Mouse (Mus musculus) hindbrain, embryonic 13.5 days (tissue): ENCODE results near the gene Ppil4. TPM values are rescaled to one million over a fixed set of nuclear protein-coding genes. Genes with fewer than 3 reads are reported as not detected.
A peak's percentile ranks its signal among the peaks of the same experiment; 100 is the strongest.
"Not testable (repeated sequence)": the region's sequence is repeated elsewhere in the genome, so short reads cannot be mapped to it uniquely, and the experiment has no call there.

Experiments
- ATAC-seq: fragments of 200-750 bp; cut with Nextera tagmentation; 2 replicates; pipeline ENCODE4 v1.8.0; 2017; ENCODE audit warnings: moderate TSS enrichment; ENCODE audit not compliant: low FRiP score
- H3K27ac ChIP-seq: fragments of 300-500 bp; sonication (generic); 2 replicates; pipeline ENCODE4 v1.5.1; 2015; ENCODE audit warnings: inconsistent platforms, mild to moderate bottlenecking, moderate library complexity
- H3K27me3 ChIP-seq: fragments of 300-500 bp; sonication (generic); 2 replicates; pipeline ENCODE4 v1.6.1; 2015; ENCODE audit warnings: mild to moderate bottlenecking, inconsistent platforms
- H3K36me3 ChIP-seq: fragments of 300-500 bp; sonication (generic); 2 replicates; pipeline ENCODE4 v1.6.1; 2015; ENCODE audit warnings: mild to moderate bottlenecking, inconsistent platforms
- H3K4me1 ChIP-seq: fragments of 300-500 bp; sonication (generic); replicated peaks from 2 replicates; pipeline ENCODE4 v1.6.1; 2015; ENCODE audit warnings: inconsistent platforms
- H3K4me2 ChIP-seq: fragments of 300-500 bp; sonication (generic); 2 replicates; pipeline ENCODE4 v1.6.1; 2015; ENCODE audit warnings: inconsistent platforms, mild to moderate bottlenecking, moderate library complexity
- H3K4me3 ChIP-seq: fragments of 300-500 bp; sonication (generic); 2 replicates; pipeline ENCODE4 v1.5.1; 2015; ENCODE audit warnings: mild to moderate bottlenecking, inconsistent platforms
- H3K9ac ChIP-seq: fragments of 300-500 bp; sonication (generic); 2 replicates; pipeline ENCODE4 v1.6.1; 2015; ENCODE audit warnings: mild to moderate bottlenecking, inconsistent platforms
- H3K9me3 ChIP-seq: fragments of 300-500 bp; sonication (generic); 2 replicates; pipeline ENCODE4 v1.6.1; 2016; ENCODE audit warnings: inconsistent platforms
- WGBS: fragments of 180-500 bp; shearing (Covaris S2); methylation state at CpG from one replicate; pipeline ENCODE4 v1.1.7; 2015; 5-methylcytosine and 5-hydroxymethylcytosine counted together
- polyA plus RNA-seq: library from polyadenylated mRNA; unstranded; fragments of >200 nt; fragmentation: Nextera tagmentation; extraction: Ambion mirVana; gene quantifications from 2 replicates; pipeline ENCODE4 v1.2.1, GENCODE M21; 2015

Ppil4 gene
- 49.1 and 49.7 TPM in 2 replicates for polyA plus RNA-seq

GRCm38 (mm10) chr10:7792751-7793385 is at the start of gene Ppil4, which contains the start of gene Ginm1:
TSS of gene Ppil4 (plus strand) at chr10:7792891.
TSS of gene Ginm1 (minus strand) at chr10:7792824.
- under 1% methylated on average over 52 of the region's 52 CpGs for WGBS
- H3K27me3 ChIP-seq = no peaks in the 10 kb centered on the region
- peaks cover 35% of the 10 kb centered on the region for H3K36me3 ChIP-seq
- H3K4me3 ChIP-seq = peak within 1 kb of the TSS; percentile 74
- H3K4me1 ChIP-seq = peaks cover 24% of the 10 kb centered on the region
- peak; percentile 95 for ATAC-seq
- H3K4me2 ChIP-seq = peak within 1 kb of the TSS; percentile 83
- H3K9me3 ChIP-seq = no peaks in the 10 kb centered on the region
- peak within 1 kb of the TSS; percentile 82 for H3K9ac ChIP-seq
- peak within 1 kb of the TSS; percentile 74 for H3K27ac ChIP-seq

DNA sequence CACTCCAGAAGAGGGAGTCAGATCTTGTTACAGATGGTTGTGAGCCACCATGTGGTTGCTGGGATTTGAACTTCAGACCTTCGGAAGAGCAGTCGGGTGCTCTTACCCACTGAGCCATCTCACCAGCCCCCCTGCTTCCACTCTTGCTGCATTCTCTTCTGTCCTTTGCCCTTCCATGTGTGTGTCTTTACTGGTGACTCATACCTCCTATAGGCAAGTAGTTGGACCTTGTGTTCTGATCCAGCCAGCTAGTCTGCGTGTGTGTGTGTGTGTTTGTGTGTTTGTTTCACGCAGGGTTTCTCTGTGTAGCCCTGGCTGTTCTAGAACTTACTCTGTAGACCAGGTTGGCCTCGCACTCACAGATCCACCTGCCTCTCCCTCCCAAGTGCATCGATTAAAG is 47.2 kb upstream of the Ppil4 start:
- 97% methylated on average over 6 of the region's 6 CpGs for WGBS
- not testable (repeated sequence) for H3K9ac ChIP-seq, H3K4me3 ChIP-seq, ATAC-seq, H3K9me3 ChIP-seq, H3K4me2 ChIP-seq, H3K4me1 ChIP-seq, H3K27me3 ChIP-seq, H3K27ac ChIP-seq
- peaks cover 67% of the 10 kb centered on the region for H3K36me3 ChIP-seq

- WGBS = 93% methylated on average over 6 of the region's 6 CpGs
- no peaks in the 10 kb centered on the region for H3K4me1 ChIP-seq
- peaks cover 64% of the 10 kb centered on the region for H3K36me3 ChIP-seq
- H3K4me3 ChIP-seq = no peak overlapping the region
- H3K9ac ChIP-seq = no peak overlapping the region
- no peaks in the 10 kb centered on the region for H3K27me3 ChIP-seq
- H3K27ac ChIP-seq = no peak overlapping the region
- H3K4me2 ChIP-seq = no peak overlapping the region
- no peak for ATAC-seq
- H3K9me3 ChIP-seq = no peaks in the 10 kb centered on the region
Observed at GRCm38 (mm10) chr10:7748752-7749151, 43.9 kb upstream of the Ppil4 start.

- Histone ChIP-seq H3K36me3 (peaks cover 82% of the 10 kb centered on the region), H3K4me3 (no peak overlapping the region), H3K27ac (no peak overlapping the region), H3K9ac (no peak overlapping the region), H3K27me3 (no peaks in the 10 kb centered on the region), H3K4me1 (no peaks in the 10 kb centered on the region), H3K4me2 (no peak overlapping the region), H3K9me3 (no peaks in the 10 kb centered on the region)
- no peak for ATAC-seq
- 98% methylated on average over 2 of the region's 2 CpGs for WGBS
Observed at GRCm38 (mm10) chr10:7757544-7757943, 35.1 kb upstream of the Ppil4 start.

DNA sequence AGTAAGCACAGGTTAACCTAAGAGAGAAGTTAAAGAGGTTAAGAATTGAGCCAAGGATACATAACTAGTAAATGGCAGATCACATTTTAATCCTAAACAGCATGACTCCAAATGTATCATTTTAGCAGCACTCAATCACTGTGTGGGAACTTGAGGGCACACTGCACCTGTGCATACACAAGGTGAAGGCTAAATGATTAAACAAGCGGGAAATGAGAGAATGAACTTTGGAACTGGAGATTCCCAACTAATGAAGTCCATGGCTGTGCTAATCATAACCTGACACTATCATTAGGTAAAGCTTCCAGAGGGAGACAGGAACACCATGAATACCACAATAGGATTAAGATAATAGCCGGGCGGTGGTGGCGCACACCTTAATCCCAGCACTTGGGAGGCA is 20.3 kb upstream of the Ppil4 start:
- no peak overlapping the region for H3K4me3 ChIP-seq
- ATAC-seq = no peak
- 94% methylated on average over 4 of the region's 4 CpGs for WGBS
- H3K9me3 ChIP-seq = no peaks in the 10 kb centered on the region
- no peaks in the 10 kb centered on the region for H3K4me1 ChIP-seq
- H3K36me3 ChIP-seq = peaks cover 83% of the 10 kb centered on the region
- H3K9ac ChIP-seq = no peak overlapping the region
- H3K27ac ChIP-seq = no peak overlapping the region
- H3K4me2 ChIP-seq = no peak overlapping the region
- no peaks in the 10 kb centered on the region for H3K27me3 ChIP-seq

DNA sequence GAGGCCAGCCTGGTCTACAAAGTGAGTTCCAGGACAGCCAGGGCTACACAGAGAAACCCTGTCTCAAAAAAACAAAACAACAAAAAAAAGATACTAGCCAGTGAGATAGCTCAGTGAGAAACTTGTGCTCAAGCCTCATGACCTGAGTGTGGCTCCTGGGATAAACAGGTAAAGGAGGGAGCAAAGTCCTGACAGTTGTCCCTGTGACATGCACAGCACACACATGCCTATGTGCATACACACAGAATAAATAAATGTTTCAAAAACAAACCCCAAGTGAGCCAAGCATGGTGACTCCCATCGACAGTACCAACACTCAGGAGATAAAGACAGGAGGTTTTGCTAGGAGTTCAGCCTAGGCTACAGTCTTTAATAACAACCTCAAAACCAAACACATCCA is 19.9 kb upstream of the Ppil4 start:
- H3K9ac ChIP-seq = no peak overlapping the region
- H3K4me1 ChIP-seq = no peaks in the 10 kb centered on the region
- peaks cover 80% of the 10 kb centered on the region for H3K36me3 ChIP-seq
- 96% methylated on average over 1 of the region's 1 CpGs for WGBS
- H3K4me2 ChIP-seq = no peak overlapping the region
- no peak overlapping the region for H3K4me3 ChIP-seq
- no peak overlapping the region for H3K27ac ChIP-seq
- H3K27me3 ChIP-seq = no peaks in the 10 kb centered on the region
- no peak for ATAC-seq
- no peaks in the 10 kb centered on the region for H3K9me3 ChIP-seq

GRCm38 (mm10) chr10:7775421-7775820 is 17.3 kb upstream of the Ppil4 start:
- Histone ChIP-seq H3K36me3 (peaks cover 61% of the 10 kb centered on the region), H3K4me3 (no peak overlapping the region), H3K27ac (no peak overlapping the region), H3K9ac (no peak overlapping the region), H3K9me3 (no peaks in the 10 kb centered on the region), H3K27me3 (no peaks in the 10 kb centered on the region), H3K4me2 (no peak overlapping the region), H3K4me1 (peaks cover 8% of the 10 kb centered on the region; the same call in 1 of the 2 replicates)
- no peak for ATAC-seq
- WGBS = 95% methylated on average over 8 of the region's 8 CpGs

DNA sequence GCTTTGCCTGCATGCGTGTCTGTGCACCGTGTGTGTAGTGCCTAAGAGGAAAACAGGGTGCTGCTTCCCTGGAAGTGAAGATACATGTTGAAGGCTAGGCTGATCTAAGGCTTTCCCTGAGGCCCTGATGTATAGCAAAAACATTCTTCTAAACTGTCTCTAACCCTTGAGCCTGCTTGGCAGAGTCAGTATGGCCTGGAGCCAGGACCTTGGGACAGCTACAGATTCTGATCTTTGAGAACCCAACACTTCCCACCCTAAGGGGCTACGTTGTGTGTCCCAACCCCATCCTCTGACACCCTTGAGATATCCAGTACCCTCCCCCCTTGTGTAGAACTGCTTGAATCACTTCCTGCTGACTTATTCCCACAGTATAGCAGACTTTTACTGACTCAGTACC is 14.3 kb upstream of the Ppil4 start:
- Histone ChIP-seq H3K36me3 (peaks cover 34% of the 10 kb centered on the region), H3K9me3 (no peaks in the 10 kb centered on the region), H3K4me2 (no peak overlapping the region), H3K27me3 (no peaks in the 10 kb centered on the region), H3K4me3 (no peak overlapping the region), H3K4me1 (peaks cover 10% of the 10 kb centered on the region; the same call in 1 of the 2 replicates), H3K27ac (no peak overlapping the region), H3K9ac (no peak overlapping the region)
- 93% methylated on average over 3 of the region's 3 CpGs for WGBS
- ATAC-seq = no peak

DNA sequence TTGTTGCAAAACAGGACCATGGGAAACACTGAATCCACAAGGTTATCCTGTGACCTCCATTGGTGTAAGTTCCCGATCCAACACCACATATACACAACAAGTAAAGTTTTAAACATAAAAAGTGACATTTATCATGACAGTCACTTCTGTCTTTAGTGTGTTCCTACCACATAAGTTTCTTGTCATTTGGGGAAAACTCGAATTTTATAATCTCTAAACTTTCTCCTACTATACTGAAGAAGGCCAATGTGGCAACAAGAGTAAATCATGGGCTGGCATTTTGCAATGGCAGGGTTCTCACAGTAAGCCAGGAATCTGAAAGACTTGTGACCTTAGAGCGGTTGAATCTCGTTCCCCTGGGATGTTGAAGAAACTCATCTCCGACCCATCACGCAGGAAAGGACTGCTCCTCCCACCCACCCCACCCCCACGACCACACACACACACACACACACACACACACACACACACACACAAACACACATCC is 12.9 kb upstream of the Ppil4 start:
- Histone ChIP-seq H3K4me2 (peak overlapping the region; percentile 73), H3K36me3 (peaks cover 22% of the 10 kb centered on the region), H3K9ac (peak overlapping the region; percentile 87), H3K4me1 (peaks cover 10% of the 10 kb centered on the region; the same call in 1 of the 2 replicates), H3K27me3 (no peaks in the 10 kb centered on the region), H3K27ac (no peak overlapping the region), H3K4me3 (peak overlapping the region; percentile 92), H3K9me3 (no peaks in the 10 kb centered on the region)
- 35% methylated on average over 5 of the region's 7 CpGs for WGBS
- no peak for ATAC-seq

DNA sequence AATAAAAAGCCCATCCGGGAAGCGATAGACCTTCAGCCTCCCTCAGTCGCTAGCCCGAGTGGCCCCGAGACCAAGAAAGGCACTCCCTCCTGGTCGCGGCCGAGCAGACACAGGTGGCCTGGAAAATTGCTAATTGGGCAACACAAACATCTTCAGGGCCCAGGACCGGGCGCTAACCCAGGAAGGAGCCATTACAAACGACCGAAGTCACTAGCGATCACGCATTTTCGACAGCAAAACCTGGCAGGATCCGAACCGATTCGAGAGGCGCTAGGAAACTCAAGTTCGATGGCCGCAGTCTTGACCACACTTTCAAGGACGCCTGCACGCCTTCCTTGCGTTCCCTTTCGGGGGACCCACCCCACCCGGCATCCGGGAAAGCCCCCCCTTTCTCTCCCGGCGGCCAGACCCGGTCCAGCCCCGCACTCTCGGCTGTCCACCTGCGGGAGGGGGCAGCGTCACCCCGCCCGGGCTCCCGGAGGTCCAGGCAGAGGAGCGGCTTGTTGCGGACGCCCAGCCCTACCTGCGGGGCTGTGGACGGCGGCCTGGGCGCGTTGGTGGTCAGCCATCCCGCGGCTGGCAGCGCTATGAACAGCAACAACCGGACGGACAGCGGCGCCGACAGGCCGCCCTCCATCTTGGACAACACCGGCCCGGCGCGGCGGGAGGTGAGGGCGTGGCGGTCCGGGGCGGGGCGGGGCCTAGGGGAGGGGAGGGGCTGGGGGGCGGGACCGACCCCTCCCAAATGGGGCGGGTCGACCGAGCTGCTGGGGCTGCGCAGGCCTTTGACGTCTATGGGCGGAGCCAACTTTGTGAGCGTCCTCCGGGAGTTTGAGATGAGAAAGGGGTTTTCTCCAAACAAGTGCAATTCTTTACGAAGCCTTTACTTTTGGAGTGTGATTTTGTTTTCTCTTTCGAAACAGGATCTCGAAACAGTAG is 12.2 kb upstream of the Ppil4 start:
- Histone ChIP-seq H3K4me3 (peak overlapping the region; percentile 92), H3K9ac (peak overlapping the region; percentile 87), H3K4me1 (peaks cover 10% of the 10 kb centered on the region; the same call in 1 of the 2 replicates), H3K36me3 (peaks cover 15% of the 10 kb centered on the region), H3K9me3 (no peaks in the 10 kb centered on the region), H3K4me2 (peak overlapping the region; percentile 73), H3K27ac (peak overlapping the region; percentile 82), H3K27me3 (no peaks in the 10 kb centered on the region)
- under 1% methylated on average over 64 of the region's 77 CpGs for WGBS
- ATAC-seq = peak; percentile 90

- Histone ChIP-seq H3K9me3 (no peaks in the 10 kb centered on the region), H3K9ac (peak overlapping the region; percentile 87; the same call in 1 of the 2 replicates), H3K4me3 (peak overlapping the region; percentile 92), H3K4me1 (peaks cover 10% of the 10 kb centered on the region; the same call in 1 of the 2 replicates), H3K27ac (no peak overlapping the region), H3K27me3 (no peaks in the 10 kb centered on the region), H3K4me2 (peak overlapping the region; percentile 73), H3K36me3 (peaks cover 14% of the 10 kb centered on the region)
- 50% methylated on average over 3 of the region's 3 CpGs for WGBS
- no peak; the same call in 1 of the 2 replicates for ATAC-seq
Observed at GRCm38 (mm10) chr10:7781214-7781613, 11.5 kb upstream of the Ppil4 start.

- Histone ChIP-seq H3K27ac (no peak overlapping the region), H3K36me3 (peaks cover 17% of the 10 kb centered on the region), H3K4me3 (no peak overlapping the region), H3K9ac (no peak overlapping the region), H3K9me3 (no peaks in the 10 kb centered on the region), H3K4me2 (no peak overlapping the region), H3K4me1 (peaks cover 9% of the 10 kb centered on the region), H3K27me3 (no peaks in the 10 kb centered on the region)
- WGBS = 51% methylated on average over 2 of the region's 2 CpGs
- no peak for ATAC-seq
Observed at GRCm38 (mm10) chr10:7787319-7787718, 5.4 kb upstream of the Ppil4 start.
